Mouse (Mus musculus) midbrain, embryonic 10.5 days (tissue): ENCODE data around the gene Polr2i. TPM values are rescaled to one million over a fixed set of nuclear protein-coding genes. Genes with fewer than 3 reads are reported as not detected.

Experiments
- DNase-seq: peaks from one replicate; pipeline ENCODE4 v3.0.0-alpha.2; 2017; ENCODE audit warnings: low spot score
- H3K27ac ChIP-seq: fragments of 300-500 bp; sonication (generic); replicated peaks from 2 replicates; pipeline ENCODE4 v1.5.1; 2016; ENCODE audit warnings: mild to moderate bottlenecking
- H3K27me3 ChIP-seq: fragments of 300-500 bp; sonication (generic); 2 replicates; pipeline ENCODE4 v1.6.1; 2016; ENCODE audit warnings: low read depth, mild to moderate bottlenecking; ENCODE audit not compliant: poor library complexity, severe bottlenecking
- H3K36me3 ChIP-seq: fragments of 300-500 bp; sonication (generic); 2 replicates; pipeline ENCODE4 v1.6.1; 2016; ENCODE audit warnings: mild to moderate bottlenecking, moderate library complexity
- H3K4me1 ChIP-seq: fragments of 300-500 bp; sonication (generic); 2 replicates; pipeline ENCODE4 v1.6.1; 2016
- H3K4me3 ChIP-seq: fragments of 300-500 bp; sonication (generic); 2 replicates; pipeline ENCODE4 v1.5.1; 2016; ENCODE audit warnings: mild to moderate bottlenecking, moderate library complexity
- H3K9me3 ChIP-seq: fragments of 300-500 bp; sonication (generic); replicated peaks from 2 replicates; pipeline ENCODE4 v1.6.1; 2016; ENCODE audit warnings: mild to moderate bottlenecking
- WGBS: fragments of 180-500 bp; shearing (Covaris S2); methylation state at CpG from one replicate; pipeline ENCODE4 v1.1.7; 2016; 5-methylcytosine and 5-hydroxymethylcytosine counted together
- polyA plus RNA-seq: library from polyadenylated mRNA; unstranded; fragments of >200 nt; fragmentation: Nextera tagmentation; extraction: Ambion mirVana; gene quantifications from 2 replicates; pipeline ENCODE4 v1.2.1, GENCODE M21; 2016

Gene Polr2i
- polyA plus RNA-seq, 1 experiment from 2014 or later: 162 TPM

GRCm38 (mm10) chr7:30280670-30281138 lies 49.0 kb downstream of the Polr2i start:
- H3K4me1 ChIP-seq: peaks cover 22% of the 10 kb centered on the region
- under 1% methylated on average over 20 of the region's 20 CpGs for whole genome bisulfite sequencing
- H3K9me3 ChIP-seq: no peaks in the 10 kb centered on the region
- no peaks in the 10 kb centered on the region for H3K27me3 ChIP-seq
- peak overlapping the region; percentile 80 for H3K4me3 ChIP-seq
- no peaks in the 10 kb centered on the region for H3K36me3 ChIP-seq
- peak; percentile 82 for DNase-seq
- H3K27ac ChIP-seq: peak overlapping the region; percentile 90

GRCm38 (mm10) chr7:30281522-30281921 lies 49.8 kb downstream of the Polr2i start:
- Histone ChIP-seq H3K27me3 (no peaks in the 10 kb centered on the region), H3K4me1 (peaks cover 22% of the 10 kb centered on the region), H3K9me3 (no peaks in the 10 kb centered on the region), H3K4me3 (peak overlapping the region; percentile 80; the same call in 1 of the 2 replicates), H3K27ac (no peak overlapping the region), H3K36me3 (no peaks in the 10 kb centered on the region)
- WGBS: 89% methylated on average over 4 of the region's 4 CpGs
- no peak for DNase-seq

- no peak overlapping the region for H3K27ac ChIP-seq
- no peak for DNase-seq
- 81% methylated on average over 7 of the region's 7 CpGs for WGBS
- no peaks in the 10 kb centered on the region for H3K27me3 ChIP-seq
- peaks cover 26% of the 10 kb centered on the region for H3K4me1 ChIP-seq
- H3K9me3 ChIP-seq: no peaks in the 10 kb centered on the region
- H3K4me3 ChIP-seq: no peak overlapping the region
- no peaks in the 10 kb centered on the region for H3K36me3 ChIP-seq
Measured at GRCm38 (mm10) chr7:30282740-30283139, 51.0 kb downstream of the Polr2i start.

Other genes starting within 250 kb of the Polr2i start
- 22.8 and 23.3 TPM in 2 replicates for gene Zfp568, start 248.0 kb upstream of the Polr2i start, polyA plus RNA-seq
- gene Zfp14, start 180.6 kb upstream of the Polr2i start, polyA plus RNA-seq: 4.1 and 4.4 TPM in 2 replicates
- 6.8 and 9.2 TPM in 2 replicates for gene Zfp82, start 159.0 kb upstream of the Polr2i start, polyA plus RNA-seq
- gene Gm26920, start 141.5 kb upstream of the Polr2i start, polyA plus RNA-seq: 1.3 and 2.2 TPM in 2 replicates
- gene Zfp566, start 141.4 kb upstream of the Polr2i start, polyA plus RNA-seq: 14.3 and 18.5 TPM in 2 replicates
- 113 and 116 TPM in 2 replicates for gene Zfp260, start 137.2 kb upstream of the Polr2i start, polyA plus RNA-seq
- 10.6 and 13.0 TPM in 2 replicates for gene Zfp382, start 110.0 kb upstream of the Polr2i start, polyA plus RNA-seq
- 17.0 and 21.2 TPM in 2 replicates for gene Zfp146, start 62.2 kb upstream of the Polr2i start, polyA plus RNA-seq
- 4.1 and 7.2 TPM in 2 replicates for gene Cox7a1, start 47.8 kb upstream of the Polr2i start, polyA plus RNA-seq
- gene Capns1, start 33.1 kb upstream of the Polr2i start, polyA plus RNA-seq: 52.1 and 55.5 TPM in 2 replicates
- gene Tbcb, start 324 bp downstream of the Polr2i start, polyA plus RNA-seq: 274 and 283 TPM in 2 replicates
- gene Ovol3, start 3.8 kb downstream of the Polr2i start, polyA plus RNA-seq: not detected in 2 replicates
- gene Thap8, start 48.1 kb downstream of the Polr2i start, polyA plus RNA-seq: 0.32 and 0.55 TPM in 2 replicates
- 18.0 and 21.6 TPM in 2 replicates for gene Wdr62, start 48.5 kb downstream of the Polr2i start, polyA plus RNA-seq
- gene Clip3, start 59.8 kb downstream of the Polr2i start, polyA plus RNA-seq: 54.9 and 76.3 TPM in 2 replicates
- 95.4 and 96.9 TPM in 2 replicates for gene Alkbh6, start 76.8 kb downstream of the Polr2i start, polyA plus RNA-seq
- 13.7 and 14.8 TPM in 2 replicates for gene Syne4, start 82.9 kb downstream of the Polr2i start, polyA plus RNA-seq
- gene E130208F15Rik, start 89.8 kb downstream of the Polr2i start, polyA plus RNA-seq: 2.6 and 4.6 TPM in 2 replicates
- 19.3 and 22.5 TPM in 2 replicates for gene Sdhaf1, start 91.9 kb downstream of the Polr2i start, polyA plus RNA-seq
- gene Lrfn3, start 130.8 kb downstream of the Polr2i start, polyA plus RNA-seq: 5.4 and 6.2 TPM in 2 replicates
- 15.7 and 19.6 TPM in 2 replicates for gene Tyrobp, start 181.8 kb downstream of the Polr2i start, polyA plus RNA-seq
- 0.35 TPM in 1 of 2 replicates, not detected in the other for gene Hcst, start 187.9 kb downstream of the Polr2i start, polyA plus RNA-seq
- gene Nfkbid, start 189.8 kb downstream of the Polr2i start, polyA plus RNA-seq: 1.4 and 1.5 TPM in 2 replicates
- gene Aplp1, start 213.6 kb downstream of the Polr2i start, polyA plus RNA-seq: 69.6 and 124 TPM in 2 replicates
- gene Kirrel2, start 225.7 kb downstream of the Polr2i start, polyA plus RNA-seq: 1.7 and 1.9 TPM in 2 replicates
- gene Nphs1, start 226.4 kb downstream of the Polr2i start, polyA plus RNA-seq: 0.16 and 0.23 TPM in 2 replicates